Mouse (Mus musculus): Measurements from ENCODE around the gene Gm10750.
"Not testable (repeated sequence)": the region's sequence is repeated elsewhere in the genome, so short reads cannot be mapped to it uniquely, and the experiment has no call there.

Gm10750 gene

DNA sequence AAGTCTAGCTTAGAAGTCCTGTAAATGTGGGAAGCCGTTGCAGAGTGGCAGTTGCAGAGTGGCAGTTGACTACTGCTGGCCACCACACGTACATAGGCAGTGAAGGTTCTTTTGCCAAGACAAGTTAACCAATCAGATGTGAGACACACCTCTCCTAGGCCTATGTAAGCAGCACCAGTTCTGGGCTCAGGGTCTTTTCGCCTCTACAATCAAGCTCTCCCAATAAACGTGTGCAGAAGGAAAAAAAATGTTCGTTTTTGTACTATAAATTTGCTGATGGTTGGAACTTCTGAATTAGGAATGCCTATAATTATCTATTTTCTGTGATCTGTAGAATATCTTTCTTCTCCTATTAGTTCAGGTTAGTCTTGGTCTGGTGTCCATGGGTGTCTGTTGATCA lies at the start of gene Gm10750:
Gene Gm10750, minus strand, starts transcription at position 101 of the 400 bp plus-strand sequence.
- not testable (repeated sequence) for DNase-seq

GRCm38 (mm10) chr2:149004826-149005225 lies 12.2 kb downstream of the Gm10750 start:
- DNase-seq = no peak

DNA sequence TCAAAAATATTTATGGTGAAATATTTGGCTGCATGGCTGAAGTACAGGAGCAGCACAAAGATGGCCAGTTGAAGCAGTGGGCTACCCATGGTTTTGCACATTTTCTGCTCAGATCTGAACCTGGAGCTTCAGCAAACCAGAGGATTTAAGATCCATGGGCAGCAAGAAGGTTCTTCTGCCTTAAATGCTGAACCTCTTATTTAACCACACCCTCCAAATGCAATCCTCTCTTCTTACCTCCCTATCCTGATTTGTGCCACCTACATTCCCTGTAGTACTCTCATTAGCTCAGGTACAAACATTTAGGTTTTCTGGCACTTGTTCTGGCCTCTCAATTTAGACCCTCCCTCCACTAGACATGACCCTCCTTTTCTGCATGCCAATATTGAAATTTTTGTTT lies 13.9 kb downstream of the Gm10750 start, which contains the start of gene Gm1330:
Gene Gm1330, minus strand, starts transcription at position 101 of the 400 bp plus-strand sequence.
- DNase-seq = no peak

- DNase-seq = no peak
Observed at GRCm38 (mm10) chr2:148995133-148995532, 21.9 kb downstream of the Gm10750 start.
